Mouse (Mus musculus): Measurements from ENCODE around the gene Yjefn3.

- no peak for TF ChIP-seq CTCF (IDR thresholded peaks at IDR 0.05; ENCODE audit: insufficient read depth, low read depth, low read length)
- TF ChIP-seq POLR2A (IDR thresholded peaks at IDR 0.05; ENCODE audit: insufficient read depth, low read depth, low read length) = no peak
Measured at GRCm38 (mm10) chr8:69853869-69854268, 48.6 kb downstream of the Yjefn3 start.
